Mouse (Mus musculus) C3H10T1/2 (cell line): ENCODE measurements around the gene Mcfd2. TPM values are rescaled to one million over a fixed set of nuclear protein-coding genes. Genes with fewer than 3 reads are reported as not detected.

Experiments
- polyA plus RNA-seq, 2 experiments: library from polyadenylated mRNA; unstranded; fragments of >200 nt; fragmentation: generic; extraction: Trizol; gene quantifications; one replicate each; pipeline ENCODE4 v1.2.1; 2012; ENCODE audit warnings: missing spikeins in 2 of 2

Mcfd2 gene
- 10 to 100 TPM in 1 of 2 experiments, 1 to 10 TPM in 1; 9.0 to 65.6 TPM for polyA plus RNA-seq

GRCm38 (mm10) chr17:87265792-87266186, at the start of gene Mcfd2:
TSS of gene Mcfd2 (minus strand) at chr17:87265935.

GRCm38 (mm10) chr17:87282706-87283053, 16.9 kb upstream of the Mcfd2 start, which contains the start of gene Ttc7:
TSS of gene Ttc7 (plus strand) at chr17:87282886.

Other genes with a start within 250 kb of the Mcfd2 start
- gene Pigf, start 240.5 kb downstream of the Mcfd2 start, polyA plus RNA-seq, result 10 to 100 TPM in 1 of 2 experiments, 1 to 10 TPM in 1; 8.6 to 20.9 TPM
- gene Cript, start 240.4 kb downstream of the Mcfd2 start, polyA plus RNA-seq, result 10 to 100 TPM; 13.4 to 58.1 TPM
- gene Socs5, start 158.3 kb downstream of the Mcfd2 start, polyA plus RNA-seq, result 10 to 100 TPM in 1 of 2 experiments, 1 to 10 TPM in 1; 4.1 to 40.4 TPM
- gene Ttc7, start 17.0 kb upstream of the Mcfd2 start, polyA plus RNA-seq, result 10 to 100 TPM; 17.7 to 27.7 TPM
- gene Stpg4, start 161.8 kb upstream of the Mcfd2 start, polyA plus RNA-seq, result not detected
- 100 to 1,000 TPM in 1 of 2 experiments, 10 to 100 TPM in 1; 85.7 to 426 TPM for gene Calm2, start 181.0 kb upstream of the Mcfd2 start, polyA plus RNA-seq